Mouse (Mus musculus) gastrocnemius, adult 8-10 months (tissue): ENCODE measurements around the gene Dst. TPM values are rescaled to one million over a fixed set of nuclear protein-coding genes. Genes with fewer than 3 reads are reported as not detected.
A peak's percentile ranks its signal among the peaks of the same experiment; 100 is the strongest.

Source experiments
- DNase-seq, 2 experiments: peaks; one replicate each; pipeline ENCODE4 v3.0.0; 2022; ENCODE audit warnings: low spot score in 2 of 2
- total RNA-seq, 4 experiments: library from RNA; stranded (reverse); gene quantifications; 2 replicates each; pipeline ENCODE4 v1.2.4; 2022

Dst gene
- total RNA-seq, 4 experiments from 2014 or later, result 270 to 449 (median 334) TPM

- no peak for DNase-seq
Observed at GRCm38 (mm10) chr1:34021574-34021973, 113.5 kb downstream of the Dst start.

GRCm38 (mm10) chr1:34023154-34023553 is 115.1 kb downstream of the Dst start:
- DNase-seq, result no peak

- DNase-seq, result no peak
Observed at GRCm38 (mm10) chr1:34025879-34026278, 117.9 kb downstream of the Dst start.

- no peak for DNase-seq
Observed at GRCm38 (mm10) chr1:34028722-34029121, 120.7 kb downstream of the Dst start.

GRCm38 (mm10) chr1:34030330-34031021 is 122.5 kb downstream of the Dst start:
- DNase-seq, result no peak

GRCm38 (mm10) chr1:34033052-34033451 is 125.0 kb downstream of the Dst start:
- no peak for DNase-seq

GRCm38 (mm10) chr1:34033478-34033877 is 125.5 kb downstream of the Dst start:
- DNase-seq, result no peak

- no peak for DNase-seq
Observed at GRCm38 (mm10) chr1:34033958-34034357, 125.9 kb downstream of the Dst start.

GRCm38 (mm10) chr1:34036111-34036510 is 128.1 kb downstream of the Dst start:
- peak in 1 of 2 experiments; percentile 39 for DNase-seq

- DNase-seq, result no peak
Observed at GRCm38 (mm10) chr1:34038571-34038970, 130.5 kb downstream of the Dst start.

- DNase-seq, result no peak
Observed at GRCm38 (mm10) chr1:34040049-34040448, 132.0 kb downstream of the Dst start.

GRCm38 (mm10) chr1:34040901-34041721 is 133.1 kb downstream of the Dst start:
- DNase-seq, result no peak

GRCm38 (mm10) chr1:34042299-34042698 is 134.3 kb downstream of the Dst start:
- DNase-seq, result no peak

- no peak for DNase-seq
Observed at GRCm38 (mm10) chr1:34043327-34043726, 135.3 kb downstream of the Dst start.

- no peak for DNase-seq
Observed at GRCm38 (mm10) chr1:34043836-34044550, 136.0 kb downstream of the Dst start.

- no peak for DNase-seq
Observed at GRCm38 (mm10) chr1:34044675-34045074, 136.7 kb downstream of the Dst start.

- DNase-seq, result no peak
Observed at GRCm38 (mm10) chr1:34047285-34047684, 139.3 kb downstream of the Dst start.

GRCm38 (mm10) chr1:34051251-34051650 is 143.2 kb downstream of the Dst start:
- no peak for DNase-seq

- no peak for DNase-seq
Observed at GRCm38 (mm10) chr1:34052422-34052821, 144.4 kb downstream of the Dst start.

GRCm38 (mm10) chr1:34054970-34055369 is 146.9 kb downstream of the Dst start:
- no peak for DNase-seq

- DNase-seq, result no peak
Observed at GRCm38 (mm10) chr1:34056658-34057057, 148.6 kb downstream of the Dst start.

- no peak for DNase-seq
Observed at GRCm38 (mm10) chr1:34059231-34059630, 151.2 kb downstream of the Dst start.
